Mouse (Mus musculus): ENCODE data around the gene E2f3. TPM values are rescaled to one million over a fixed set of nuclear protein-coding genes. Genes with fewer than 3 reads are reported as not detected.

Gene E2f3
- total RNA-seq (2021), result 10 to 100 TPM; 24.2 to 25.6 TPM

DNA sequence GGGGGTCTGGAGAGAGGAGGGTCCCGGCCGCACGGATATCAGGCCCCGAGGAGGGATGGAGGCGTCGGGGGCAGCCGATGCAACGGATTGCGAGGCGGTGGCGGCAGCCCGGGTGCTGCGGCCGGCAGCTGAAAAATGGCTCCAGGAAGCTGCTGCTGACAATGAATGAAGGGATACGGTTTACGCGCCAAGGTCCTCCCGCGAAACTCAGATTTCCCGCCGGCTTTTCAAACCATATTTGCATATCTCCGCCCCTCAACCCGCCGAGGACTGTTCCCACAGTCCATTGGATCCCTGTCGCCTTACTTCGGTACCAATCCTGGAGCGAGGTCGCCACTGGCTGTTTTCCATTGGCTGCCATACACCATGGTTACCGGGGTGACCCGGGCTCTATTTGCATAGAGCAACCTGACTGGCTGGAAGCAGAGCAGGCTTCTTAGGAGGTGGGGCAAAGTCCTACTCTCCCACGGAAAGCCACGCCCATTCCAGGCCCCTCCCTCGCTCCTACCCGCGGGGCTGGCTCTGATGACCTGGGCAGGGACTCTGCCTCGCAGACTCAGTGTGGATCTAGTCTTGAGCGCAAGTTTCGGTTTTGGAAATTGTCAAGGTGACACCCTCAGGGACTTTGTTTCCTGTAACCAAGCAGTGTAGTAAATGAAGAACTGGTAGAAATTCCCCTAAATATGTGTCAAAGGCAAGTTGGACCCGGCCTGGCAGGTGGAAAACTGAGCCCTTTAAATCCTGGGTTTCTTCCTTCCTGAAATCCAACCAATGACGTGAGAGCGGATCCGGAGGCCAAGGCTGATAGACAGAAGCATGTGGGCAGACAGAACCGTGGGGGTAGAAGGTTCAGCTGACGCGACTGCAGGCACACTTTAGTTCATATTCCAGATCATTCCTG is at the start of gene E2f3:
E2f3 (minus strand) TSS at position 209 of the 901 bp plus-strand sequence.
- peak; percentile 87 to 89 for DNase-seq (ENCODE audit: extremely low spot score in 1 of 2, low spot score in 1 of 2)

GRCm38 (mm10) chr13:30034540-30034939 is 48.7 kb upstream of the E2f3 start:
- DNase-seq (ENCODE audit: extremely low spot score in 1 of 2, low spot score in 1 of 2), result no peak

- DNase-seq (ENCODE audit: extremely low spot score in 1 of 2, low spot score in 1 of 2), result no peak
These were observed 45.9 kb upstream of the E2f3 start for GRCm38 (mm10) chr13:30031684-30032335.

DNA sequence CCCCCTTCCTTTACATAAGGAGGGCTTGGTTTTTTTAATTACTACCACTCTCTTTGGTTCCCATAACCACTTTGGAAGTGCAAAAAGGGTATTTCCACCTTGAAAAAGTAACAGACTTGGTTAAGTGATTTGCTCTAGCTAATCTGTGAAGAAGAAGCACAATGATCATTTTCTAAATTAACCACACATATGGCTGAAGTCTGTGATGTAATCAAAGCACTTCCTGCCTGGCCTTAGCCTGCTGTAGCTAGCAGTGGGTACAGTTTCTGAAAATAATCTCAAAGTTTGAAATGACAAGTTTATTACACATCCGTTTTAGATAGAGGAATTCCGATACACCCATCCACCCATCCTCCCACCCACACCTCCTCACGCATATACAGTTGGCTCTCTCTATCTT is 42.0 kb upstream of the E2f3 start:
- no peak for DNase-seq (ENCODE audit: extremely low spot score in 1 of 2, low spot score in 1 of 2)

- no peak for DNase-seq (ENCODE audit: extremely low spot score in 1 of 2, low spot score in 1 of 2)
These were observed 36.6 kb upstream of the E2f3 start for GRCm38 (mm10) chr13:30022487-30022886.

GRCm38 (mm10) chr13:30018573-30018972 is 32.7 kb upstream of the E2f3 start:
- no peak for DNase-seq (ENCODE audit: extremely low spot score in 1 of 2, low spot score in 1 of 2)

DNA sequence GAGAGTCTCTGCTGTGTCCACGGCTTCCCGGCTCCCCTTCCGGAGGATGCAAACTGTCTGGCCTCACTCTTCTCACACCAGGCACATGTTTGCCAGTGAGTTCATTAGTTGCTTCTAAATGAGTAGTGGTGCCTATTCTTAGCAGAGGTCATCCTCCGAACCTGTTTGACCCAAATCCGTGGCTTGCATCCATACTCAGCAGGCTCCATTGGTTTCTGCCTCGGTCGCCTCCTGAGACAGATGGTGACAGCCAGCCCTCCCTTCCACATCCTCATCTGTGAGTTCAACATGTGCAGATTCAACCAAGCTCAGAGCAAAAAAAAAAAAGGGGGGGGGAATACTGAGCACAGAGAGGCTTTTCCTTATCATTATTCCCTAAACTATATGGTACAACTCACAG is 31.7 kb upstream of the E2f3 start:
- no peak for DNase-seq (ENCODE audit: extremely low spot score in 1 of 2, low spot score in 1 of 2)

DNA sequence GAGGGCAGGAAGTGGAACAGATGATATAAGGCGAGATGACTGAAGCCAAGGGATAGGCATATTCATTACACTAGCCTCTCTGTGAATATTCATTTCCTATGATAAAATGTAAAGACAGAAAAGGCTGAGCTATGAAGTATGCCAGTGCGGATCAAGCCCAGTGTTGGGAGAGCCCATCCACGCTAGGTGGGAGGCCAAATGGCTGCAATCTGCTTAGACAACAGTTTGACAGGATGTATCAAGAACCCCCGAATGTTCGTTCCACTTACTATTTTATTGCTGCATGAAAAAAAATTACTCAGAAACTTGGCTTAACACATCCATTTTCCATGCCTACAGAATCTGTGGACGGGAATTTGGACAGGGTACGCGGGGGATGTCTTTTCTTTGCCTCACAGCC is 28.7 kb upstream of the E2f3 start:
- no peak for DNase-seq (ENCODE audit: extremely low spot score in 1 of 2, low spot score in 1 of 2)

GRCm38 (mm10) chr13:30012226-30012625 is 26.4 kb upstream of the E2f3 start:
- DNase-seq (ENCODE audit: extremely low spot score in 1 of 2, low spot score in 1 of 2), result no peak

DNA sequence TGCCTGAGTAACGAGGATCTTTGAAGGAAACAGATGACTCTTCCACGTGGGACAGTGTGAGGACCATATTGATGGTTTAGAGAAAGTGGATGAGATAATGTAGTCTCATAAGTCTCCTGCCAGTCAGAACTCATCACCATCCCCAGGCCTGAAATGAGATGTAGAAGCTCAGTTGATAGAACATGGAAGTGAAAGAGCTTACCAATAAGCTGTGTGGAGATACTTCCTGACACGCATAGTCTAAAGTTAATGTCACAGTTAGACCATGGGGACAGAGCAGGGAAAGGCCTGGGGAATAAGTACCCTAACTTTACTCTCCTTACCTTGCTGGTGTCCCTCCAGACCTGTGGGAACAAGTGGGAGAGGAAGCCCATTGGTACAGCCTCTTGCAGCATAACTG is 22.9 kb upstream of the E2f3 start:
- DNase-seq (ENCODE audit: extremely low spot score in 1 of 2, low spot score in 1 of 2), result no peak

DNA sequence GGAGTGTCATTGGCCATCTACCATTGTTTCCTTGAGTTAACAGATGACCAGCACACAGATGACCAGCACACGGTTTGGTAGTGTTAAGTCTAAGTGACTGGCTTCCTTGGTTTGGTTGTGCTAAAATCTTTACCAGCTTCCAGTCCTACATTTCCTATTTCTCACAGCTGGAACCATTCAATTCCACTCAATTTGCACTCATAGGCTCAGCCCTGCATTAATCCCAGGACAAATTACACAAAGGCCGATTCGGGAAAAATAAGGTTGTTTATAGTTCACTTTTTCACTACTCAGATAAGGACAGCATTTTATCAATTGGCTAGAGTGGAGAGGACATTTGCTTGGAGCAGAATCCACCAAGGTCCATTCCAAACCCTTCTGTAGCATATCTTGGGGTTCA is 19.6 kb upstream of the E2f3 start:
- DNase-seq (ENCODE audit: extremely low spot score in 1 of 2, low spot score in 1 of 2), result no peak

GRCm38 (mm10) chr13:30004849-30005248 is 19.0 kb upstream of the E2f3 start:
- DNase-seq (ENCODE audit: extremely low spot score in 1 of 2, low spot score in 1 of 2), result no peak

GRCm38 (mm10) chr13:30003169-30003568 is 17.3 kb upstream of the E2f3 start:
- DNase-seq (ENCODE audit: extremely low spot score in 1 of 2, low spot score in 1 of 2), result no peak

- DNase-seq (ENCODE audit: extremely low spot score in 1 of 2, low spot score in 1 of 2), result no peak
These were observed 15.2 kb upstream of the E2f3 start for GRCm38 (mm10) chr13:30001041-30001440.

DNA sequence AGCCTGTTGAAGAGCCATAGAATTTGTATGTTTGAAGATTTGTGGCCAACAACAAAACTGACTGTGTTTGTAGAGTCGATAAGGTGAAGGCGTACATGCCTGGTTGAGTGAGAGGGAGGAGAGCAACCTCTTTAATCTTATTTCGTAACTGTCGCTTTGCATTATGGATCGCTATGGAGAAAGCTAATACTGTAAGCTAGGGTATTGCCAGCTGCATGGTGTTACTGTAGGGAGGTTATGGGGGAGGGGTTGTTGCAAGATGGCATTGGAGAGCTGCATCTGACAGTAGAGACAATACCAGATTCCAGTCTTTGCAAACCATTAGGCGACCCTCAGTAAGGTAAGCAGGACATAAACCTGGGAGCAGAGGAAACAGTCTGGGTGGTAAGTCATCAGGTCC is 2.1 kb upstream of the E2f3 start:
- DNase-seq (ENCODE audit: extremely low spot score in 1 of 2, low spot score in 1 of 2), result no peak

GRCm38 (mm10) chr13:29986756-29987120 is 875 bp upstream of the E2f3 start:
- DNase-seq (ENCODE audit: extremely low spot score in 1 of 2, low spot score in 1 of 2), result no peak

GRCm38 (mm10) chr13:29985101-29985854 is 585 bp downstream of the E2f3 start:
- DNase-seq (ENCODE audit: extremely low spot score in 1 of 2, low spot score in 1 of 2), result peak; percentile 20 to 21

DNA sequence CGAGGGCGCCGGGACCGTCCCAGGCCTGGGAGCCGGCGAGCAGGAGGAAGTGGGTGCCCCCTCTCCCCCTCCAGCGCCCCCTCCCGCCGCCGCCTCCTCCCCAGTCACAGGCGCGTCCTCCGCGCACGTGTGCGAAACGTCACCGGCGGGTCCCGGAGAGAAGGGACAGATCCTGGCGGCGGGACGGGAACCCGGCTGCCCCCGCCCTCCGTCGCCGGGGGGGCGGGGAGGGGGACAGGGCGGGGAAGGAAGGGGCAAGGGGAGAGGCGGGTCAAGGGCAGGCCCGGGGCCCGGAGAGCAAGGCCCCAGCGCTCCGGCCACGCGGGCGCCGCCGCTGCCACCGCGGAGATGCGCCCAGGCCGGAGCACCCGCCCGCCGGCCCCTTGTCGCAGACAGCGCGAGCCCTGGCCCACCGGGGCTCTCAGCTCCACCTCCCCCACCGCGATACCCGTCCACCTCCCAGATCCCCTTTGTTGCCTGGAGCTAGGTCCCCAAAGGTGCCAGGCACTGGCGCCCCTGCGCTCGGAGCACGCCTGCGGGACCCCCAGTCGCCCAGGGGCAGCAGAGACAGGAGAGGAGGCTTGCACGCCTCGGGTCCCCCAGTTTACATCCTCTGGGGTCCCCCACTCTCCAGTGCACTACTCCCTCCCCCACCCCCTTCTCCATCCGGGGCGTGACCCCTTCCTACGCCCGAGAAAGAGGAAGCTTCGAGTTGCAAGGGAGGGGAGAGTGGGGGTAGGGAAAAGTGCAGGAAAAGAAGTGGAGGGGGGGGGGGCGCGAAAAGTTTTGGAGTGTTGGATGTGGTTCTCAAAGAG is 1.4 kb downstream of the E2f3 start:
- DNase-seq (ENCODE audit: extremely low spot score in 1 of 2, low spot score in 1 of 2), result peak; percentile 60 to 66

DNA sequence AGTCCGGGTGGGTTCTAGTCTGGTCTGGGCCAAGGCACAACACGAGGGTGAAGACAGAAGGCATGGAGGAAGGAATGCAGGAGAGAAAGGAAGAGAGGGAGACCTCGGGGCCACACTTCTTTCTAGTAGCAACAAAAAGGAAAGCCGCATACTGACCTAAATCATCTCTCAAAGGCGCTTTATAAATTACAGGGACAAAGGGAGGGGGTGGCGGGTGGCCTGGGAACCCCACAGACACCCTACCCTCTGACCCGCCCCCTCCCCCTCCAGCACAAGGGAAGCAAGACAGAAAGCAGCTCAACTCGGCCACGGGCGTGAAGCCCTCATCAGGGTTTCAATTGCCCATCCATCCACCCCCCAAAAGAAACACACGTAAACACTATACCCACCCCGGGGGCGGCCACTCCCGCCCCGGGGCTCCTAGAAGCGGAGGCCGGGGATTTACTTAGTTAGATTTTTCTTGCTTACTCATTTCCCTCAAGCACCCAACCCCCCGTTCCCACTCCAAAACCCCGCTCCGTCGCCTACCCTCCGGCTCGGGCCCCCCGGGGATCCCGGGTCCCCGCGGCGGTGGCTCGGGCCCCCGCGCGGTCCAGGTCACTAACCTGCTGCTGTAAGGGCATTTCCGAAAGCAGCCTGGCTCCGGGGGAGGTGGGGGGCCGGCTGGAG is 2.2 kb downstream of the E2f3 start:
- DNase-seq (ENCODE audit: extremely low spot score in 1 of 2, low spot score in 1 of 2), result peak; percentile 12 to 40

GRCm38 (mm10) chr13:29983037-29983436 is 2.8 kb downstream of the E2f3 start:
- no peak for DNase-seq (ENCODE audit: extremely low spot score in 1 of 2, low spot score in 1 of 2)
